Mouse (Mus musculus) intestine, postnatal 0 days (tissue): ENCODE measurements at regions not wholly inside any gene's neighbourhood (a gene's known extent, or its start where the extent isn't known, plus 50 kb on each side); places are given as distances from the start of the nearest gene placed in this dataset.

Source experiments
- ATAC-seq: fragments of 200-750 bp; cut with Nextera tagmentation; 2 replicates; pipeline ENCODE4 v1.8.0; 2017; ENCODE audit warnings: mild to moderate bottlenecking, moderate TSS enrichment, moderate library complexity
- H3K27ac ChIP-seq: fragments of 300-500 bp; sonication (generic); 2 replicates; pipeline ENCODE4 v1.5.1; 2014; ENCODE audit warnings: mild to moderate bottlenecking, low read depth, low read length, moderate library complexity
- H3K27me3 ChIP-seq: fragments of 300-500 bp; sonication (generic); replicated peaks from 2 replicates; pipeline ENCODE4 v1.6.1; 2014; ENCODE audit warnings: low read length, mixed read lengths; ENCODE audit not compliant: control insufficient read depth, insufficient read depth
- H3K36me3 ChIP-seq: fragments of 300-500 bp; sonication (generic); 2 replicates; pipeline ENCODE4 v1.6.1; 2014; ENCODE audit warnings: mild to moderate bottlenecking, moderate library complexity; ENCODE audit not compliant: control insufficient read depth, insufficient read depth
- H3K4me1 ChIP-seq: fragments of 300-500 bp; sonication (generic); replicated peaks from 2 replicates; pipeline ENCODE4 v1.6.1; 2014; ENCODE audit warnings: antibody characterized with exemption, low read length, mixed read lengths; ENCODE audit not compliant: control insufficient read depth, insufficient read depth
- H3K4me2 ChIP-seq: fragments of 300-500 bp; sonication (generic); replicated peaks from 2 replicates; pipeline ENCODE4 v1.6.1; 2014; ENCODE audit warnings: low read depth, mild to moderate bottlenecking, moderate library complexity
- H3K4me3 ChIP-seq: fragments of 300-500 bp; sonication (generic); 2 replicates; pipeline ENCODE4 v1.5.1; 2014; ENCODE audit warnings: low read depth, low read length
- H3K9ac ChIP-seq: fragments of 300-500 bp; sonication (generic); 2 replicates; pipeline ENCODE4 v1.6.1; 2014; ENCODE audit warnings: mild to moderate bottlenecking, low read depth, low read length
- H3K9me3 ChIP-seq: fragments of 300-500 bp; sonication (generic); 2 replicates; pipeline ENCODE4 v1.6.1; 2016; ENCODE audit warnings: mixed run types; ENCODE audit not compliant: control insufficient read depth
- CTCF ChIP-seq: sonication (generic); IDR thresholded peaks from 2 replicates; pipeline ENCODE4 v1.5.1; 2016; ENCODE audit warnings: low read depth, mild to moderate bottlenecking, control low read depth, antibody characterized with exemption, moderate library complexity
- WGBS: fragments of 180-500 bp; shearing (Covaris S2); extraction: QIAGEN DNeasy Blood & Tissue Kit; methylation state at CpG from one replicate; pipeline ENCODE4 v1.1.7; 2014; 5-methylcytosine and 5-hydroxymethylcytosine counted together

- H3K4me3 ChIP-seq = no peak overlapping the region
- ATAC-seq = no peak
- 71% methylated on average over 7 of the region's 7 CpGs for WGBS
- no peaks in the 10 kb centered on the region for H3K36me3 ChIP-seq
- H3K9ac ChIP-seq = no peak overlapping the region
- no peak overlapping the region for H3K4me2 ChIP-seq
- no peak for TF ChIP-seq CTCF
- H3K27ac ChIP-seq = no peak overlapping the region
- H3K27me3 ChIP-seq = no peaks in the 10 kb centered on the region
- H3K4me1 ChIP-seq = no peaks in the 10 kb centered on the region
- H3K9me3 ChIP-seq = no peaks in the 10 kb centered on the region
These were observed 569.0 kb upstream of the Intu start for GRCm38 (mm10) chr3:39961836-39962640.

GRCm38 (mm10) chr3:39965431-39965830, 565.7 kb upstream of the Intu start:
- Histone ChIP-seq H3K9ac (no peak overlapping the region), H3K4me1 (no peaks in the 10 kb centered on the region), H3K36me3 (no peaks in the 10 kb centered on the region), H3K4me2 (no peak overlapping the region), H3K4me3 (no peak overlapping the region), H3K27ac (no peak overlapping the region), H3K9me3 (no peaks in the 10 kb centered on the region), H3K27me3 (no peaks in the 10 kb centered on the region)
- WGBS = 87% methylated on average over 2 of the region's 2 CpGs
- no peak for ATAC-seq
- TF ChIP-seq CTCF = no peak

- H3K27me3 ChIP-seq = no peaks in the 10 kb centered on the region
- H3K4me2 ChIP-seq = no peak overlapping the region
- no peak overlapping the region for H3K9ac ChIP-seq
- no peak for TF ChIP-seq CTCF
- ATAC-seq = no peak
- H3K36me3 ChIP-seq = no peaks in the 10 kb centered on the region
- H3K4me1 ChIP-seq = no peaks in the 10 kb centered on the region
- H3K4me3 ChIP-seq = no peak overlapping the region
- WGBS = 90% methylated on average over 2 of the region's 2 CpGs
- no peaks in the 10 kb centered on the region for H3K9me3 ChIP-seq
- no peak overlapping the region for H3K27ac ChIP-seq
These were observed 564.7 kb upstream of the Intu start for GRCm38 (mm10) chr3:39966390-39966789.

GRCm38 (mm10) chr3:39976937-39977336, 554.1 kb upstream of the Intu start:
- H3K4me2 ChIP-seq = no peak overlapping the region
- no peak overlapping the region for H3K9ac ChIP-seq
- no peaks in the 10 kb centered on the region for H3K9me3 ChIP-seq
- ATAC-seq = no peak
- no peak overlapping the region for H3K4me3 ChIP-seq
- TF ChIP-seq CTCF = no peak
- no peaks in the 10 kb centered on the region for H3K27me3 ChIP-seq
- no peaks in the 10 kb centered on the region for H3K4me1 ChIP-seq
- H3K27ac ChIP-seq = no peak overlapping the region
- WGBS = 88% methylated on average over 2 of the region's 2 CpGs
- H3K36me3 ChIP-seq = no peaks in the 10 kb centered on the region

GRCm38 (mm10) chr3:39978916-39979679, 552.0 kb upstream of the Intu start:
- Histone ChIP-seq H3K27ac (no peak overlapping the region), H3K27me3 (no peaks in the 10 kb centered on the region), H3K4me3 (no peak overlapping the region), H3K4me1 (no peaks in the 10 kb centered on the region), H3K36me3 (no peaks in the 10 kb centered on the region), H3K4me2 (no peak overlapping the region), H3K9me3 (no peaks in the 10 kb centered on the region), H3K9ac (no peak overlapping the region)
- no peak for TF ChIP-seq CTCF
- 27% methylated on average over 3 of the region's 3 CpGs for WGBS
- no peak for ATAC-seq

- no peak overlapping the region for H3K9ac ChIP-seq
- H3K4me3 ChIP-seq = no peak overlapping the region
- ATAC-seq = no peak
- no peak for TF ChIP-seq CTCF
- H3K4me2 ChIP-seq = no peak overlapping the region
- H3K9me3 ChIP-seq = no peaks in the 10 kb centered on the region
- H3K4me1 ChIP-seq = no peaks in the 10 kb centered on the region
- H3K36me3 ChIP-seq = no peaks in the 10 kb centered on the region
- H3K27ac ChIP-seq = no peak overlapping the region
- H3K27me3 ChIP-seq = no peaks in the 10 kb centered on the region
These were observed 548.4 kb upstream of the Intu start for GRCm38 (mm10) chr3:39982656-39983055.
